Mouse (Mus musculus) hindbrain, postnatal 0 days (tissue): ENCODE data around the gene Uxs1. TPM values are rescaled to one million over a fixed set of nuclear protein-coding genes. Genes with fewer than 3 reads are reported as not detected.
A peak's percentile ranks its signal among the peaks of the same experiment; 100 is the strongest.

Source experiments
- ATAC-seq: fragments of 200-750 bp; cut with Nextera tagmentation; 2 replicates; pipeline ENCODE4 v1.8.0; 2017; ENCODE audit warnings: mild to moderate bottlenecking, moderate TSS enrichment, moderate library complexity
- DNase-seq: peaks from one replicate; pipeline ENCODE4 v3.0.0-alpha.2; 2015; ENCODE audit warnings: low spot score
- H3K27ac ChIP-seq: fragments of 300-500 bp; sonication (generic); 2 replicates; pipeline ENCODE4 v1.5.1; 2014; ENCODE audit warnings: mild to moderate bottlenecking
- H3K27me3 ChIP-seq: fragments of 300-500 bp; sonication (generic); 2 replicates; pipeline ENCODE4 v1.6.1; 2014; ENCODE audit warnings: low read length, mixed read lengths; ENCODE audit not compliant: insufficient read depth
- H3K36me3 ChIP-seq: fragments of 300-500 bp; sonication (generic); 2 replicates; pipeline ENCODE4 v1.6.1; 2014; ENCODE audit warnings: low read length, mixed read lengths; ENCODE audit not compliant: insufficient read depth
- H3K4me1 ChIP-seq: fragments of 300-500 bp; sonication (generic); 2 replicates; pipeline ENCODE4 v1.6.1; 2014; ENCODE audit warnings: antibody characterized with exemption, low read length, mixed read lengths; ENCODE audit not compliant: insufficient read depth
- H3K4me2 ChIP-seq: fragments of 300-500 bp; sonication (generic); 2 replicates; pipeline ENCODE4 v1.6.1; 2014; ENCODE audit warnings: low read depth, mild to moderate bottlenecking, low read length, moderate library complexity, mixed read lengths
- H3K4me3 ChIP-seq: fragments of 300-500 bp; sonication (generic); 2 replicates; pipeline ENCODE4 v1.5.1; 2014; ENCODE audit warnings: low read length
- H3K9ac ChIP-seq: fragments of 300-500 bp; sonication (generic); replicated peaks from 2 replicates; pipeline ENCODE4 v1.6.1; 2014; ENCODE audit warnings: mild to moderate bottlenecking, low read length, moderate library complexity, mixed read lengths
- H3K9me3 ChIP-seq: fragments of 300-500 bp; sonication (generic); 2 replicates; pipeline ENCODE4 v1.6.1; 2016; ENCODE audit warnings: low read length, mixed read lengths
- CTCF ChIP-seq: IDR thresholded peaks from 2 replicates; pipeline ENCODE4 v1.5.1; 2016; ENCODE audit warnings: antibody characterized with exemption, control low read depth, low read depth
- WGBS: fragments of 180-500 bp; shearing (Covaris S2); extraction: QIAGEN DNeasy Blood & Tissue Kit; methylation state at CpG from one replicate; pipeline ENCODE4 v1.1.7; 2014; 5-methylcytosine and 5-hydroxymethylcytosine counted together
- polyA plus RNA-seq: library from polyadenylated mRNA; unstranded; fragments of >200 nt; fragmentation: Nextera tagmentation; extraction: Ambion mirVana; gene quantifications from 2 replicates; pipeline ENCODE4 v1.2.1, GENCODE M21; 2015
- total RNA-seq: library from RNA; depleted of rRNA; stranded (reverse); fragments of >200 nt; gene quantifications from 2 replicates; pipeline ENCODE4 v1.2.3, GENCODE M21; 2014

The Uxs1 gene
- total and polyA plus RNA-seq, 2 experiments from 2014 or later, result 17.4 to 22.3 TPM

GRCm38 (mm10) chr1:43855591-43855990 lies 28.0 kb upstream of the Uxs1 start:
- Histone ChIP-seq H3K9ac (no peak overlapping the region), H3K4me2 (no peak overlapping the region), H3K4me1 (no peaks in the 10 kb centered on the region), H3K27me3 (no peaks in the 10 kb centered on the region), H3K36me3 (no peaks in the 10 kb centered on the region), H3K4me3 (no peak overlapping the region), H3K9me3 (no peaks in the 10 kb centered on the region), H3K27ac (no peak overlapping the region)
- WGBS, result 92% methylated on average over 1 of the region's 1 CpGs
- no peak for ATAC-seq
- TF ChIP-seq CTCF, result no peak
- DNase-seq, result no peak

- Histone ChIP-seq H3K4me1 (no peaks in the 10 kb centered on the region), H3K36me3 (no peaks in the 10 kb centered on the region), H3K4me3 (no peak overlapping the region), H3K27me3 (no peaks in the 10 kb centered on the region), H3K9ac (no peak overlapping the region), H3K27ac (no peak overlapping the region), H3K4me2 (no peak overlapping the region), H3K9me3 (no peaks in the 10 kb centered on the region)
- ATAC-seq (no peak), DNase-seq (no peak)
- no peak for TF ChIP-seq CTCF
- WGBS, result 86% methylated on average over 2 of the region's 2 CpGs
These were observed 15.8 kb upstream of the Uxs1 start for GRCm38 (mm10) chr1:43843398-43843797.

- H3K4me1 ChIP-seq, result no peaks in the 10 kb centered on the region
- H3K36me3 ChIP-seq, result no peaks in the 10 kb centered on the region
- no peaks in the 10 kb centered on the region for H3K27me3 ChIP-seq
- 86% methylated on average over 1 of the region's 1 CpGs for WGBS
- H3K27ac ChIP-seq, result no peak overlapping the region
- no peak for TF ChIP-seq CTCF
- H3K9me3 ChIP-seq, result no peaks in the 10 kb centered on the region
- H3K4me3 ChIP-seq, result no peak overlapping the region
- no peak for ATAC-seq
- no peak overlapping the region for H3K9ac ChIP-seq
- DNase-seq, result no peak
- no peak overlapping the region for H3K4me2 ChIP-seq
These were observed 9.6 kb upstream of the Uxs1 start for GRCm38 (mm10) chr1:43837236-43837635.

DNA sequence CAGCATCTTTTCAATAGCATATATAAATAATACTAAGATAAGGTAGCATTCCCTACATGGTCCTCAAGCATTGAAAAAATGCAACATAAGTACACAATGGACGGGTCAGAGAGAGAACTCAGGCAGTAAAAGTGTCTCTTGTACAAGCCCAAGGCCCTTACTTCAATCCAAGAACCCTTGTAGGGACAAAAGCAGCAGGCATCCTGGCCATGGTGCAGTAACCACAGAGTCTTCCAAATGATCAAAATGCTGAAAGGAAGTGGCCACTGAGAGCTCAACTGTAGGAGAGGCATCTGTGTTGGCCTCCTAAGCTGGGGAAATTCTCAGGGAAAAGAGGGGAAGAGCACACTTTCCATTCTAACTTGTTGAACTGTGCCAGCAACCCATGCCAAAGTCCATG lies 2.5 kb upstream of the Uxs1 start:
- no peaks in the 10 kb centered on the region for H3K36me3 ChIP-seq
- H3K4me3 ChIP-seq, result no peak overlapping the region
- no peak overlapping the region for H3K9ac ChIP-seq
- DNase-seq (no peak), ATAC-seq (no peak)
- no peak overlapping the region for H3K27ac ChIP-seq
- no peaks in the 10 kb centered on the region for H3K9me3 ChIP-seq
- TF ChIP-seq CTCF, result no peak
- H3K27me3 ChIP-seq, result no peaks in the 10 kb centered on the region
- H3K4me1 ChIP-seq, result peaks cover 11% of the 10 kb centered on the region
- WGBS, result 72% methylated on average over 1 of the region's 1 CpGs
- H3K4me2 ChIP-seq, result no peak overlapping the region

- H3K9me3 ChIP-seq, result no peaks in the 10 kb centered on the region
- WGBS, result 2% methylated on average over 67 of the region's 68 CpGs
- H3K4me3 ChIP-seq, result peak overlapping the region; percentile 73
- H3K27me3 ChIP-seq, result no peaks in the 10 kb centered on the region
- ATAC-seq, result peak; percentile 84
- peak overlapping the region; percentile 91 for H3K27ac ChIP-seq
- peak; percentile 44 for DNase-seq
- TF ChIP-seq CTCF, result no peak
- peak overlapping the region; percentile 82 for H3K4me2 ChIP-seq
- peaks cover 12% of the 10 kb centered on the region for H3K4me1 ChIP-seq
- peak overlapping the region; percentile 73 for H3K9ac ChIP-seq
- H3K36me3 ChIP-seq, result no peaks in the 10 kb centered on the region
These were observed 418 bp downstream of the Uxs1 start for GRCm38 (mm10) chr1:43827002-43827762.

DNA sequence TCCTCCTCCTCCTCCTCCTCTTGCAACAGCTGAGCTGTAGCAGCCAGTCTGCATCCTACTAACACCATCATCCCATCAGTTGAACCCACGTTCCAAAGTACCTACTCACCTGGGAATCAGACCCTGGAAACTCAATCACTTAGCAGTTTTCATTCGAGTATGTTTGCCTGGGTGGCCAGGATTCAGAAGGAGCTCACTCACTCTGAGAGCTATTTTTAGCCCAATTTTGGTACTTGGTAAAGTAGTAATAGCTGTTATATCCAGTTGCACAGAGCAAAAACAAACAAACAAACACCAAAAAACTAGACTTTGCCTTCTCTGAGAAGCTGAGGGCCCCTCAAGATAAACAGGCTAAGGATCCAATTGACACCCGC lies 985 bp downstream of the Uxs1 start:
- Histone ChIP-seq H3K36me3 (no peaks in the 10 kb centered on the region), H3K9me3 (no peaks in the 10 kb centered on the region), H3K4me3 (peak overlapping the region; percentile 73), H3K27me3 (no peaks in the 10 kb centered on the region), H3K27ac (peak overlapping the region; percentile 91), H3K4me1 (peaks cover 12% of the 10 kb centered on the region), H3K9ac (peak overlapping the region; percentile 73), H3K4me2 (peak overlapping the region; percentile 82)
- DNase-seq (no peak), ATAC-seq (no peak)
- whole genome bisulfite sequencing, result 0% methylated on average over 3 of the region's 3 CpGs
- TF ChIP-seq CTCF, result no peak

GRCm38 (mm10) chr1:43823406-43823805 lies 4.2 kb downstream of the Uxs1 start:
- peak; percentile 56 for DNase-seq
- Histone ChIP-seq H3K4me2 (no peak overlapping the region), H3K9ac (no peak overlapping the region), H3K9me3 (no peaks in the 10 kb centered on the region), H3K4me3 (no peak overlapping the region), H3K27me3 (no peaks in the 10 kb centered on the region), H3K4me1 (peaks cover 12% of the 10 kb centered on the region), H3K27ac (no peak overlapping the region), H3K36me3 (no peaks in the 10 kb centered on the region)
- WGBS, result 53% methylated on average over 1 of the region's 1 CpGs
- no peak for TF ChIP-seq CTCF
- ATAC-seq, result no peak
